Mouse (Mus musculus): Measurements from ENCODE around the gene Duox1. TPM values are rescaled to one million over a fixed set of nuclear protein-coding genes. Genes with fewer than 3 reads are reported as not detected.

Gene Duox1
- polyA plus RNA-seq, 1 experiment from 2014 or later: 0.15 TPM

GRCm38 (mm10) chr2:122348531-122349131 lies 33.2 kb downstream of the Duox1 start:
- Histone ChIP-seq H3K4me1 (ENCODE audit: control insufficient read depth, insufficient read depth, low read depth, low read length) (peaks cover 41% of the 10 kb centered on the region), H3K27me3 (replicated peaks; ENCODE audit: control insufficient read depth, insufficient read depth, low read length) (no peaks in the 10 kb centered on the region; the same call in 1 of the 2 replicates), H3K36me3 (ENCODE audit: control insufficient read depth, insufficient read depth, low read length) (no peaks in the 10 kb centered on the region; the same call in 1 of the 2 replicates), H3K27ac (ENCODE audit: low read depth, low read length) (peak overlapping the region; percentile 96), H3K4me3 (ENCODE audit: low read length) (peak overlapping the region; percentile 53), H3K9me3 (ENCODE audit: control insufficient read depth, low read length) (no peaks in the 10 kb centered on the region), H3K4me2 (ENCODE audit: low read length) (peak overlapping the region; percentile 64), H3K9ac (ENCODE audit: low read depth, low read length) (peak overlapping the region; percentile 83)
- under 1% methylated on average over 48 of the region's 63 CpGs for WGBS
- peak; percentile 80 for ATAC-seq

GRCm38 (mm10) chr2:122349136-122349785 lies 33.8 kb downstream of the Duox1 start:
- peak overlapping the region; percentile 53 for H3K4me3 ChIP-seq (ENCODE audit: low read length)
- peak overlapping the region; percentile 64 for H3K4me2 ChIP-seq (ENCODE audit: low read length)
- H3K27ac ChIP-seq (ENCODE audit: low read depth, low read length): peak overlapping the region; percentile 96
- ATAC-seq: peak; percentile 53
- no peaks in the 10 kb centered on the region for H3K9me3 ChIP-seq (ENCODE audit: control insufficient read depth, low read length)
- H3K27me3 ChIP-seq (replicated peaks; ENCODE audit: control insufficient read depth, insufficient read depth, low read length): no peaks in the 10 kb centered on the region; the same call in 1 of the 2 replicates
- H3K4me1 ChIP-seq (ENCODE audit: control insufficient read depth, insufficient read depth, low read depth, low read length): peaks cover 46% of the 10 kb centered on the region
- 10% methylated on average over 14 of the region's 14 CpGs for WGBS
- H3K9ac ChIP-seq (ENCODE audit: low read depth, low read length): peak overlapping the region; percentile 83
- H3K36me3 ChIP-seq (ENCODE audit: control insufficient read depth, insufficient read depth, low read length): no peaks in the 10 kb centered on the region; the same call in 1 of the 2 replicates

DNA sequence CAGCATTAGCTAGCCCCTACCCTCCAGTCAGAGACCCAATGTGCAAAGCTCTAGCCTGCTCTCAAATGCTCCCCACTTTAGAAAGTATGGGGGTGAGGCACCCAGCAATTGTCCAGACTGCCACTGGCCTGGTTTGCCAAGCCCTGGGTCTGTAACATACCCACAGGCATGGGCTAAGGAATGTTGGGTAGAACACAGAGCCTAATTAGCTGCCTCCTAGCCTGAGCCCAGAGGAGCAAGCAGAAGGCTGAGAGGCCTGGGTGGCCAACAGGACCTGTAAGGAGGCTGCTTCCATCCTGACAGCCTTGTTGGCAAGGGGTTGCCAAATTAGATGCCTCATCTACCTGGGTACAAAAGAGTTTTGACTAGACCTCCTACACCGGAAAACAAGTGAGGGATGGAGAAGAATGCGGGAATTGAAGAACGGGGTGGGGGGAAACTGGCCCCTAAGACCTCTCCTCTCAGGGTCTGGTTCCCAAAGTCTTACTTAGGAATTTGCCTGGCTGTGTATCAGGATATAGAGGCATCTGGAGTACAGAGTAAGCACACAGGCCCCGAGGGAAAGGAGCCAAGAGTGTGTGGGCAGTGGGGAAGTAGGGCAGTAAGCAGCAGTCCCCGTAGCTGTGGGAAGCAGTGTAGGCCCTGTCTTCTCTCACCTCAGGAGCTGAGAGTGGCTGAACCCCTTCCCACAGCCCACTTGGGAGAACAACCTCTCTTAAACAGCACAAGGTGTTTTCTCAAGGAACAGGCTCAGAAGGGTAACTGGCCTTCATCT lies 35.9 kb downstream of the Duox1 start:
- no peak overlapping the region for H3K4me3 ChIP-seq (ENCODE audit: low read length)
- ATAC-seq: no peak
- H3K9ac ChIP-seq (ENCODE audit: low read depth, low read length): no peak overlapping the region
- H3K4me1 ChIP-seq (ENCODE audit: control insufficient read depth, insufficient read depth, low read depth, low read length): peaks cover 50% of the 10 kb centered on the region
- WGBS: 40% methylated on average over 5 of the region's 5 CpGs
- H3K36me3 ChIP-seq (ENCODE audit: control insufficient read depth, insufficient read depth, low read length): no peaks in the 10 kb centered on the region; the same call in 1 of the 2 replicates
- peak overlapping the region; percentile 87 for H3K27ac ChIP-seq (ENCODE audit: low read depth, low read length)
- H3K4me2 ChIP-seq (ENCODE audit: low read length): no peak overlapping the region
- no peaks in the 10 kb centered on the region for H3K27me3 ChIP-seq (replicated peaks; ENCODE audit: control insufficient read depth, insufficient read depth, low read length)
- H3K9me3 ChIP-seq (ENCODE audit: control insufficient read depth, low read length): no peaks in the 10 kb centered on the region

DNA sequence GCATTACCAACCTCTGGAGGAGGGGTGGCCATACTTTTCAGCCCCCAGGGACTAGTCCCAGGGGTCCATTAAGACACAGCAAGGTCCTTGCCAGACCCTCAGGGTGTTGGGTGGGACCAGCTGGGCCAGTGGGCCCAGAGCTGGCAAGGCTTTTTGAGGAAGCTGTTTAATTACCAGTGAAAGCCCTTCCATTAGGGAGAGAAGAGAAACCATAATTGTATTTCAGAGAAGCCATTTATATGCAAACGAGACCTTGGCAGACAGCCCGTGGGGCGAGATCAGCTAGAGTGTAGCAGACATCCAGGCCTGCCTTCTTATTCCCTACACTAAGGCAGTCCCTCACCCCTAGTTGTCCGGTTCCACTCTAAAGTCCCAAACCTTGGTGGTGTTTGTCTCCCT lies 36.5 kb downstream of the Duox1 start:
- H3K27ac ChIP-seq (ENCODE audit: low read depth, low read length): peak overlapping the region; percentile 87
- H3K4me2 ChIP-seq (ENCODE audit: low read length): no peak overlapping the region
- H3K9ac ChIP-seq (ENCODE audit: low read depth, low read length): no peak overlapping the region
- H3K4me1 ChIP-seq (ENCODE audit: control insufficient read depth, insufficient read depth, low read depth, low read length): peaks cover 50% of the 10 kb centered on the region
- H3K4me3 ChIP-seq (ENCODE audit: low read length): no peak overlapping the region
- no peaks in the 10 kb centered on the region for H3K9me3 ChIP-seq (ENCODE audit: control insufficient read depth, low read length)
- WGBS: 19% methylated on average over 4 of the region's 4 CpGs
- peaks cover 2% of the 10 kb centered on the region; the same call in 1 of the 2 replicates for H3K36me3 ChIP-seq (ENCODE audit: control insufficient read depth, insufficient read depth, low read length)
- H3K27me3 ChIP-seq (replicated peaks; ENCODE audit: control insufficient read depth, insufficient read depth, low read length): no peaks in the 10 kb centered on the region
- ATAC-seq: peak; percentile 31

DNA sequence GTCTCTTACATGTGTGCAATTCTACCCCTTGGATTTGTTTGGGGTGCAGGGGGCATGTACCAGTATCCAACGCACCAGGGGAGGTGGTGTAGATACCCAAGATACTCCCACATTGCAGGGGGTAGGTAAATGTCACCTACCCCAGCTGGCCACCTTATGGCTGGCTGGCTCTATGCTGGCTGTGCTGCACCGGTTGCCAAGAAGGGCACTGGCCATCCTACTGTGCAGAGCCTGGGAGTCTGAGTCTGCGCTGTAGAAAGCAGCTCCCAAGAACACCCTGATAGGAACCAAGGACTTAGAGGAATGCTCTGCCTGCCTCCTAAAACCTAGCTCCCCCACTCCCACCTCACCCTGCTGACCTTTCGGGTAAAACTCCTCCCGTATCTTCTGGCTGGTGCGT lies 37.5 kb downstream of the Duox1 start:
- Histone ChIP-seq H3K36me3 (ENCODE audit: control insufficient read depth, insufficient read depth, low read length) (peaks cover 5% of the 10 kb centered on the region; the same call in 1 of the 2 replicates), H3K4me1 (ENCODE audit: control insufficient read depth, insufficient read depth, low read depth, low read length) (peaks cover 46% of the 10 kb centered on the region), H3K27me3 (replicated peaks; ENCODE audit: control insufficient read depth, insufficient read depth, low read length) (no peaks in the 10 kb centered on the region), H3K27ac (ENCODE audit: low read depth, low read length) (peak overlapping the region; percentile 51; the same call in 1 of the 2 replicates), H3K9me3 (ENCODE audit: control insufficient read depth, low read length) (no peaks in the 10 kb centered on the region), H3K4me3 (ENCODE audit: low read length) (no peak overlapping the region), H3K9ac (ENCODE audit: low read depth, low read length) (no peak overlapping the region), H3K4me2 (ENCODE audit: low read length) (no peak overlapping the region)
- WGBS: 74% methylated on average over 6 of the region's 6 CpGs
- no peak for ATAC-seq

GRCm38 (mm10) chr2:122353765-122354164 lies 38.3 kb downstream of the Duox1 start:
- H3K9ac ChIP-seq (ENCODE audit: low read depth, low read length): no peak overlapping the region
- H3K27ac ChIP-seq (ENCODE audit: low read depth, low read length): no peak overlapping the region
- WGBS: 65% methylated on average over 8 of the region's 8 CpGs
- no peaks in the 10 kb centered on the region for H3K9me3 ChIP-seq (ENCODE audit: control insufficient read depth, low read length)
- H3K4me1 ChIP-seq (ENCODE audit: control insufficient read depth, insufficient read depth, low read depth, low read length): peaks cover 42% of the 10 kb centered on the region
- no peak overlapping the region for H3K4me2 ChIP-seq (ENCODE audit: low read length)
- H3K4me3 ChIP-seq (ENCODE audit: low read length): no peak overlapping the region
- peaks cover 5% of the 10 kb centered on the region; the same call in 1 of the 2 replicates for H3K36me3 ChIP-seq (ENCODE audit: control insufficient read depth, insufficient read depth, low read length)
- H3K27me3 ChIP-seq (replicated peaks; ENCODE audit: control insufficient read depth, insufficient read depth, low read length): no peaks in the 10 kb centered on the region
- ATAC-seq: no peak

- H3K4me1 ChIP-seq (ENCODE audit: control insufficient read depth, insufficient read depth, low read depth, low read length): peaks cover 36% of the 10 kb centered on the region
- H3K9ac ChIP-seq (ENCODE audit: low read depth, low read length): no peak overlapping the region
- WGBS: 52% methylated on average over 12 of the region's 12 CpGs
These were observed 38.9 kb downstream of the Duox1 start for GRCm38 (mm10) chr2:122354191-122354929.

DNA sequence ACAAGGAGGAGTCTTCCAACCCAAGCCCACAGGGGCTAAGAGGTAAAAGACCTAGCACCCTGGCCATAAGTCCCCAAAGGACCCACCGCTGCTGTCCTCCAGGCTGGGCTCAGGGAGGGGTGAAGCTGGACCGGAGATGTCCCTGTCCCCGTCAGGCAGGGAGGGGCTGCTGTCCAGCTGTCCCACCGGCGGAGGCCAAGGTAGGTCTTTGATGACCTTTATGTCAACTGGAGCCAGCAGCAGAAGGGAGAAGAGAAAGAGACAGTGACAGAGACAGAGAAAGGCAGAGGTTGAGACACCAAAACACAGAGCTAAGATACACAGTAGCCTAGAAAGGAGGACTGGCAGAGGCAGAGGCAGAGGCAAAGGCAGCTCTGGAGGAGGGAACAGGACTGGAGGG lies 39.9 kb downstream of the Duox1 start:
- Histone ChIP-seq H3K27me3 (replicated peaks; ENCODE audit: control insufficient read depth, insufficient read depth, low read length) (no peaks in the 10 kb centered on the region), H3K4me3 (ENCODE audit: low read length) (no peak overlapping the region), H3K4me2 (ENCODE audit: low read length) (no peak overlapping the region), H3K4me1 (ENCODE audit: control insufficient read depth, insufficient read depth, low read depth, low read length) (peaks cover 29% of the 10 kb centered on the region), H3K36me3 (ENCODE audit: control insufficient read depth, insufficient read depth, low read length) (peaks cover 5% of the 10 kb centered on the region; the same call in 1 of the 2 replicates), H3K9me3 (ENCODE audit: control insufficient read depth, low read length) (no peaks in the 10 kb centered on the region), H3K27ac (ENCODE audit: low read depth, low read length) (no peak overlapping the region), H3K9ac (ENCODE audit: low read depth, low read length) (no peak overlapping the region)
- WGBS: 93% methylated on average over 5 of the region's 5 CpGs
- no peak for ATAC-seq

More at GRCm38 (mm10) chr2:122354191-122354929, 38.9 kb downstream of the Duox1 start:
- Histone ChIP-seq H3K4me2 (ENCODE audit: low read length) (no peak overlapping the region), H3K36me3 (ENCODE audit: control insufficient read depth, insufficient read depth, low read length) (peaks cover 5% of the 10 kb centered on the region; the same call in 1 of the 2 replicates), H3K9me3 (ENCODE audit: control insufficient read depth, low read length) (no peaks in the 10 kb centered on the region), H3K27me3 (replicated peaks; ENCODE audit: control insufficient read depth, insufficient read depth, low read length) (no peaks in the 10 kb centered on the region), H3K4me3 (ENCODE audit: low read length) (no peak overlapping the region), H3K27ac (ENCODE audit: low read depth, low read length) (no peak overlapping the region)
- no peak for ATAC-seq

Data from hindbrain, embryonic 16.5 days (tissue).